Mouse (Mus musculus) cerebellum, adult 11 months (tissue): ENCODE results near the gene Slc35g2.

ENCODE experiments used
- DNase-seq: peaks from one replicate; pipeline ENCODE4 v3.0.0; 2022

Gene Slc35g2

GRCm38 (mm10) chr9:100570626-100571233 lies at the start of gene Slc35g2:
Gene Slc35g2, minus strand, starts transcription at chr9:100571090.
- peak; percentile 65 for DNase-seq

GRCm38 (mm10) chr9:100616947-100617346 lies 46.1 kb upstream of the Slc35g2 start:
- peak; percentile 24 for DNase-seq

- no peak for DNase-seq
Observed at GRCm38 (mm10) chr9:100613501-100614071, 42.7 kb upstream of the Slc35g2 start.

- no peak for DNase-seq
Observed at GRCm38 (mm10) chr9:100605985-100606554, 35.2 kb upstream of the Slc35g2 start.

GRCm38 (mm10) chr9:100605522-100605921 lies 34.6 kb upstream of the Slc35g2 start:
- no peak for DNase-seq

GRCm38 (mm10) chr9:100603156-100603555 lies 32.3 kb upstream of the Slc35g2 start:
- no peak for DNase-seq

GRCm38 (mm10) chr9:100602130-100602529 lies 31.2 kb upstream of the Slc35g2 start:
- DNase-seq = no peak

GRCm38 (mm10) chr9:100599761-100600328 lies 29.0 kb upstream of the Slc35g2 start:
- DNase-seq = no peak

- DNase-seq = no peak
Observed at GRCm38 (mm10) chr9:100597546-100597945, 26.7 kb upstream of the Slc35g2 start, which contains the start of gene Stag1. Gene Stag1, plus strand, starts transcription at chr9:100597798.

- no peak for DNase-seq
Observed at GRCm38 (mm10) chr9:100596317-100596716, 25.4 kb upstream of the Slc35g2 start.

- no peak for DNase-seq
Observed at GRCm38 (mm10) chr9:100590462-100590861, 19.6 kb upstream of the Slc35g2 start.

- DNase-seq = no peak
Observed at GRCm38 (mm10) chr9:100584031-100584430, 13.1 kb upstream of the Slc35g2 start.

GRCm38 (mm10) chr9:100582883-100583575 lies 12.1 kb upstream of the Slc35g2 start:
- no peak for DNase-seq

GRCm38 (mm10) chr9:100581543-100582492 lies 10.9 kb upstream of the Slc35g2 start:
- peak; percentile 70 for DNase-seq

GRCm38 (mm10) chr9:100580196-100580740 lies 9.4 kb upstream of the Slc35g2 start:
- no peak for DNase-seq

- no peak for DNase-seq
Observed at GRCm38 (mm10) chr9:100573942-100574341, 3.1 kb upstream of the Slc35g2 start.

GRCm38 (mm10) chr9:100573300-100573699 lies 2.4 kb upstream of the Slc35g2 start:
- no peak for DNase-seq

GRCm38 (mm10) chr9:100571511-100571910 lies 621 bp upstream of the Slc35g2 start:
- DNase-seq = no peak

GRCm38 (mm10) chr9:100569798-100570625 lies 878 bp downstream of the Slc35g2 start:
- DNase-seq = peak; percentile 83

GRCm38 (mm10) chr9:100560251-100560890 lies 10.5 kb downstream of the Slc35g2 start:
- DNase-seq = peak; percentile 53
